Mouse (Mus musculus) right cerebral cortex, adult 2 months (tissue): ENCODE results near the gene Krt1.

Source experiments
- DNase-seq, 2 experiments: peaks; one replicate each; pipeline ENCODE4 v3.0.0; 2021 to 2022; ENCODE audit warnings: low spot score in 2 of 2

Krt1 gene

DNA sequence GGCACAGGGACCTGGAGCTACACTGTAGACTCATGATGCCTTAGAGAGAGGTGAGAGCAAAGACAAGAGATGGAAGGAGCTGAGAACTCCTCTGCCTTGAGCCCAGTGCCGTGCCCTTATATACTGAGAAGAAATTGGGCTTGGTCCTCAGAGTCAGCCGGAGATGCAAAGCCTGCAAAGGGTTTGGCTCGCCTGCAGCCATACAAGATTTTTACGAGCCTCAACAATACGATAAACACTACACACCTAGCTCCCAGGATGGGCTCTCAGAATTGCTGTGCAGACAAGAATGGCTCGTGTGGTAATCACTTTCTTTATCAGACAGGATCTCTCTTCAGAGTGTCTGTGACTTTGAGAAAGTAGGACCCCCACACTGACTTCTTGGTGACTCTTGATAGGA is at the start of gene Krt1:
Gene Krt1 (minus strand): TSS at position 101 of the 400 bp plus-strand sequence.
- no peak for DNase-seq

DNA sequence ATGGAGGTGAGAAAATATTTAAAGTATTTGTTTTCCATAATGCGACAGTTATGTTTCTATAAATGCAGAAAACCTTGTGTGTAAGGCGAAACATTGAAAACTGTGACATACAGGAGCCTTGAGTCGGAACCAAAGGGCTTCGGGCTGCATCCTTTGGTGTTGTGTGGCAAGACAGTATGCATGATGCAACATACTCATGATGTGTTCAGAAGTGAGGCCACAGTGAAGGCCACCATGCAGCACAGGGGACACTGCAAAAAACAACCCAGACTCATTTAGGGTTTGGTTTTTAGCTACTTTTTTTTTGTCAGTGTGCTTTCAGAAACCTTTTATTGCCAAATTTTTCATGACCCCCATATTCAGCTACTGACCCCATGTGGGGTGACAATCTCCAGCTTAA is 44.6 kb upstream of the Krt1 start:
- no peak for DNase-seq

DNA sequence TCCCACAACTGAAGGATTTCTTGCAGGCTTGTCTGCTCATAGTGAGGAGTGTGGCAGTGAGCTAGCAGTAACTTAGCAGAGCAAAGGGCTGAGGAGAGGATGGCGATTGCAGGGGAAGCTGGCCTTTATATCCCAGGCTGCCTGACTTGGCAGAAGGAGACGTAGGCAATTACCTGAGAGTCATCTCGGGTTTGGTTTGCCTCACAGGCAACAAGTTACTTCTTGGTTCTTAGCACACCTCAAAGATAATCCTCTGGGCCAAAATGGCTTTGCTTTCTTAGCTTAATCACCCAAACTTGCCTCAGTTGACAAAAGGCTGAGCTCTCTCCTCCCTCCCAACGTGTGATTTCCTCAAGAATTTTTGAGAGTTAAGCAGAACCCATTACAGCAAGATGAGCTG is 42.2 kb upstream of the Krt1 start, which contains the start of gene Krt76:
Gene Krt76 (minus strand): TSS at position 101 of the 400 bp plus-strand sequence.
- DNase-seq: no peak

DNA sequence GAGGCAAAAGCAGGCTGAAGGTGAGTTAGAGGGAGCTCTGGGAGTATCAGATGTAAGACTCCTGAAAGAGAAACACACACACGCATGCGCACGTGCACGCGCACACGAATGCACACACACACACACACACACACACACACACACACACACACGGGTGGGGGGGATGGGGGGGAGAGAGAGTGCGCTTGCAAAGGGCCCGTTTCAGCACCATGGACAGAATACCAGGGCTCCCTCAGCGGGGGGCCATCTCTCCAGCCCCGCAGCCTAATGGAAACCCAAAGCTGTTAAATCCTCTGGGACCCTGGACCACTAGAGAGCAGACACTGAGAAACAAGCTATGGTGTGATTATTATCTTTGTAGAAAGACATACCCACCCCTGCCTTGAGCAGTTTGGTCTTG is 29.2 kb upstream of the Krt1 start:
- no peak for DNase-seq

DNA sequence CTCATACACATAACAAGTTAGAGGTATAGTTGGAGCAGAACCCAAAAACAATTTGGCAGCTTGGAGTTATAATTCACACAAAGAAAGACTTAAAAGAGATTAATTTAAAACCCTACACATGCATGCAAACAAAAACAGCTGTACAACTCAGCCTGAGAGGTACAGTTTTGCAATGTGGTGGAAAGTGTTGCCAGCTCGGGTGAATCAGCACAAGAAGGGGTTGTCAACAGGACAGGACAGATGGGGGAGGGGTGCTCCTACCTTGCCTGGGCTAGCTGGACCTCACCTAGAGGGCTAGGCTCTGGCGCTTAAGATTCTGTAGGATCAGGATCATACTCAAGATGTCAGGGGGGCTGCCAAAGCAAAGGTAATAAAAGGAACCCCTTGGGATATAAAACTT is 27.4 kb upstream of the Krt1 start:
- no peak for DNase-seq

DNA sequence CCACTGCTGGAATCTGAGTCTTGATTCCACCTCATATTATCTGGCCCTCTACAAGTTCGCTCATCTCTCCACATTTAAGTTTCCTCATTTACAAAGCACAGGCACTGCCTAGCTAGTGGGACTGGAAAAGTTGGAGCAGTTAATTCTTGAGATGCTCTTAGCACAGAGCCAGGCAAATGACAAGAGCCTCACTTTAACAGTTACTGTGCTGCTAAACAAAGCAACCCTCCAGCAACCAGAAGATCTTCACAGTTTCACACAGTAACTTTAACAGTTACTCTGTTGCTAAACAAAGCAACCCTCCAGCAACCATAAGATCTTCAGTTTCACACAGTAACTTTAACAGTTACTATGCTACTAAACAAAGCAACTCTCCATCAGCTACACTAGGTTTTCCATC is 23.8 kb upstream of the Krt1 start:
- DNase-seq: no peak

DNA sequence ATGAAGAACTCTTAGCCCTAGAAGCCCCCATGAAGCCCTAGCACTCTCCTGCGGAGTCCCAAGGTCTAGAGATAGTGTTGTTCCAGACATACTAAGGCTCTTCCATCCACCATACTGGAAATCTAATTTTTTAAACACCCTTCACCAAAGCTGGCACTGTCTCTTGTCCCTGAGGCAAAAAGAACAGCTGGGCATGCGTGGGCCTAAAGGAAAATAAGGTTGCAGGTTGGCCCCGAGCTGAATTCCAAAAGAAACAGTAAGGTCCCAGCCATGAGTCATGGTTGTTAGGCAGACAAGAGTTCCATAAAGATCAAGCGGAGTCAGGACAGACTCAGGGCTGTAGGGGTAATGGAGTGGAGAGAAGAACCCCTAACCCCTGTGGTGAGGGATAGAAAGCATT is 22.6 kb upstream of the Krt1 start:
- DNase-seq: peak in 1 of 2 experiments; percentile 23

DNA sequence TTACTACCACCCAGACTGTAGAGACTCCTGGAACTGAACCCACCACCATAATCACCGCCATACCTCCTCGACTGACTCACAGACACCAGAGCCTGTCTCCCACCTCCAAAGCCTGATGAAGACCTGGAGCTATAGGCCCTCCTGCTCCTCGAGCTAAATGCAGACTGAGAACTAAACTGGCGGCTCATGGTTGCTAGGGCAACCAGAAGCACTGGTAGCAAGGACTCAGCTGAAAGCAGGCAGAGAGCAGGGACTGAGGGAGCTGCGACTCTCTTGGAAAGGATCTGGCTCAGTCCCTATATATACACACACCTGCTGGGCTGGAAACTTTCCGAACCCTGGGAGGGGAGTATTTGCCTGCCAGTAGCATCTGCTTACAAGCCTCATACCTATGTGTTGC is 18.8 kb upstream of the Krt1 start, which contains the start of gene Krt77:
Gene Krt77 (minus strand): TSS at position 275 of the 400 bp plus-strand sequence.
- DNase-seq: peak; percentile 69 to 79

DNA sequence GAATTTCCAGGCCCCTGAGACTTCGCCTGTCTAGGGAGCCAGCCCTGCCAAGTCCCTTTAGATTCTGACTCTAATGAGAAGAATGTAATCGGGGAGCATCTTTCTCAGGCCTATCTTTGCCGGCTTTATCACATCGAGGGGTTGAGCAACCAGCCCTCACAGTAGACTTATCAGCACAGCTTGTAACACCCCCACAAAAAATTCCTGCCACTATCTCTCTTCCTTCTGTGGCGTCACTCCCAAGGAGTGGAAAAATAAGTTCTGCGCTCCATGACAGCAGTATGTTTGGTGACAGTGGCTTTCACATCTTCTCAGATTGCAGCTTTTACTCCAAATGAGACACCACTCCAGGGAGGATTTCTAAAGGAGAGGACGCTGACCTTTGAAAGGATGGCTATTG is 16.2 kb upstream of the Krt1 start:
- DNase-seq: peak; percentile 50 to 52

DNA sequence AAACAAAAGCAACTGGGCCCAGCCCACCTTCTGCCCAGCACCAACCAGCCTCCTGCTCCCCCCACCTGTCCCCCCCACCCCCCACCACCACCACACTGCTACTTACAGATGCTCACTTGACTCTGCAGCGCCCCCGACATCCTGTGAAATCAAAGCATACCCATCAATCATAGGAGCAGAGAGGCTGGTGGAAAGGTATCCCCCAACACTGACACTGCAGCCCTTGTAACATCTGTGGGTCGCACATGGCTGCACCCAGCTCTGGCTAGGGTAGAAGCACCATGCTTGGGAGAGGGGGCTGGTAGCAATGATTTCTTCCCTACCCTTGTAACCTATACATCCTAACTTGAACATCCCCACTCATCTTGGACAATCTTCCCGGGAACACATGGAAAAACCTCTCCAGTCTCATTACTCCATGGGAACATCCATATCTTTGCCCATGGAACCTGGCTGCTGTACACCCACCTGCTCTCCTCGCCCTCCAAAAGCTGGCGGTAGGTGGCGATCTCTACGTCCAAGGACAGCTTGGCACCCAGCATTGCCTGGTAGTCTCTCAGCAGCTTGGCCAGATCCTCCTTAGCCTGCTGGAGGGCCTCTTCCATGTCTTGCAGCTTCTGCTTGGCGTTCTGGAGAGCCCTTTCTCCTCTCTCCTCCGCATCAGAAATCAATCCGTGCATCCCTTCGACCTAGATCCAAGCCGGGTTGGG is 10.0 kb upstream of the Krt1 start:
- DNase-seq: no peak

DNA sequence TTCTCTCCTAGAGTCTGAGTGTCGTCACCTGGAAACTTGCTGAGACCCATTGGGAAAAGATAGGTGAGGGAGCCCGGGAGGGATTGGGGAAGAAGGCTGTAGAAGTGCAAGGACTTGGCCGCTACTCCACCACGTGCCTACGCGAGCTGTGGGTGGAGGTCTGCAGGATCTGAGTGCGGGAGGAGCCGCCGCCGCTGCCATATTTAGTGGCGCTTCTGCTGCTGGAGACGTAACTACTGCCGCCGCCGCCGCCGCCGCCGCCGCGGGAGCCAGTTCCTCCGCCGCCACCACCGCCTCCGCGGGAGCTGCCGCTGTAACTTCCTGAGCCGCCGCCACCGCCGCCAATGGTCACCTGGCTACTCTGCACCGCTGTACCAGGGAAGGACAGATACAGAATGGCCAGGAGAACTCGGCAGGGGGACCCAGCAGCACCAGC is 9.2 kb upstream of the Krt1 start:
- peak; percentile 61 to 69 for DNase-seq

DNA sequence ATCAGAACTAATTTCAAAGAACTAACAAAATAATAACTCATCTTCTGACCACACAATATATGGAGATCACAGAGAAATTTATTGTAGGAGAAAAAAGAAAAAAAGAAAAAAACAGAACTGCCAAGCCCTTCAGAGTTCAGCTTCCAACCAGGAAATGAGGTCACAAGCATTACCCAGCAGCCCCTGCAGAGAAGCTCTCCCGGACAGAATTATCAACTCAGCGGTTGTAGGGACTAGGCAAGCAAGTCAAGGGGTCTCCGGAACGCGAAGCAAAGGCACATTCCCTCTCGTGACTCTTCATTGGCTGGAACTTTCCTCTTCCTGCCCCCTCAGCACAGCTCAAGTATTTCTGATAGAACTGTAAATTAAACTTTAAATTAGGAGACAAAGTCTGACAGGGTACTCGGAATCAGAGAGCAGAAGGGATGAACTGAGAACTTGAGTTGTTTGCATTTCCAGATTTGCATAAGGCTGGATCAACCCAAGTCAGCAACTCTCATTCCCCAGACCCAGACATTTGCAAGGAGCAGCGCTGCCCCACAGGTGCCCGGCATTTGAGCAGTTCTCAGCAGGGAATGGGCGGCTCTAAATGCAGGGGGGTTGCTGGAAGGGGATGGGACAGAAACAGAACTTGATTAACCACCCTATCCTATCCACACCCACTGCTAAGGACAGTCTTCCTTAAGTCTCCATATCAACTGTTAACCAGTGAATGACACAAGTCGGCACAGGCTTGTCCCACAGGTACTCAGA is 8.3 kb upstream of the Krt1 start:
- DNase-seq: no peak

DNA sequence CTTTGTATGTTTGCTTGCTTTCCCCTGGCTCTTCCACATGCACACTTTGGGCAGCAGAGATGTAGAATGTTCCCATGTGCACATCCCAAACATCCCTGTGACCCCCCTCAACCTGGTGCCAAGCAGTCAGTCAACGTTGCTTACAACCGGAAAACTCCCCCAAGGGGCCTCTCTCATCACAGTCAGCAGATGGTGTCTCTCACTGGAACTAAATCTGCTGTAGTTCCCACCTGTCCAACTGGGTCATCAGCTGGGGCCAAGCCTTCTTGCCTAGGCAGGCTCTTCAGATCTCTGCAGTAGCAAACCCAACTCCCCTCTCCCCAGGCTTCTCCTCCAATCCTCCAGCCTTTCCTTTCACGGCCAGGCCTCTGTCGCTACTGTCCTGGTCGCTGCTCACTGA is 6.1 kb upstream of the Krt1 start:
- DNase-seq: no peak

DNA sequence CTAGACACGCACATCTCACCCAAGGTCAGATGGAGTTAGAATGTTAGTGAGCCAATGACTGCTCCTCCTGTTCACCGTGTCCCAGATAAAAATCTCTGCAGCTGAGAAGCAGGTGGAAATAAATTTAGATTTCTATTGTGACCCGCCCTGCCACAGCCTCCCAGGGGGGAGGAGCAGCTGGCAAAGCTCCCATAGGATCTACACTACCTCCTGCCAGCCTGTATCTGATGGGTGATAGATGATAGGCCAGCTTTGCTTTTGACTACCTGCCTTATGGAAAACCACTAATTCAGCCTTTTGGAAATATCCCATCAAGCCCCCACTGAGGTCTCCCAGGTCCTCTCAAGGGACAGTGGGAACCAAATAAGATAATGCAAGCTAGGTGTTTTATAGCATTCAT is 5.1 kb upstream of the Krt1 start:
- no peak for DNase-seq

DNA sequence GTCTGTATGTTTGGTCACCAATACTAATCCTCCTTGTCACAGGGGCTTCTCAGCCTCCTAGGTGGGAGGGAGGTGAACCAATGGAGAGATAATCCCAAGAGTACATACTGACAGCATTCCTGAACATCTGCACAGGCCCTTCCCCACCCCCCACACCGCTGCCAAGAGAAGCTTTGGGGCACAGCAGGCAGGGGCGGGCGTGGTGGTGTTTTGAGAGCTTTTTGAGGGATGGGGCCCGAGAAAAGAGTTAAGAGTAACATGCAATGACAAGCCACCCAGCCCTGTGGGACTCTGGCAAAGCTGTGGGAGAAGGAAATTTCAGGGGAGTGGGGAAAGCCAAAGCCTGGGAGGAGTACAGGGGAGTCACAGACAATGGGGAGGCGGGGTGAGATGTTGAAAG is 3.7 kb upstream of the Krt1 start:
- no peak for DNase-seq

DNA sequence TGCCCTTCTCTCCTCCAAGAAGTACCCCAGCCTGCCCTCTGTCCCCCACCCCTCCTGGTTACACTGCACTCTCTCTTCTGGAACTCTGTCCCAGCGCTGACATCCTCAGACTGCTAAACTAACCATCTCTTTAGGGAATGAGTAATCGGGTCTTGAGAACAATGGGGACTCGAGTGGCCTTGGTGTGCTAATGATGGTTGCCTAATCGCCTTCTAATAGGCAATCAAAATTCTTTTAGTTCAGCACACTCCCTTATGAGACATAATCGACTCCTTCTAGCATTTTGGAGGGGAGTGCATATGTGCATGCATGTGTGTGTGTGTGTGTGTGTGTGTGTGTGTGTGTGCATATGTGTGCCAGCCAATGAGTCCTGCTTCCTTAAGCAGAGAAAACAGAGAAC is 2.0 kb upstream of the Krt1 start:
- no peak for DNase-seq

DNA sequence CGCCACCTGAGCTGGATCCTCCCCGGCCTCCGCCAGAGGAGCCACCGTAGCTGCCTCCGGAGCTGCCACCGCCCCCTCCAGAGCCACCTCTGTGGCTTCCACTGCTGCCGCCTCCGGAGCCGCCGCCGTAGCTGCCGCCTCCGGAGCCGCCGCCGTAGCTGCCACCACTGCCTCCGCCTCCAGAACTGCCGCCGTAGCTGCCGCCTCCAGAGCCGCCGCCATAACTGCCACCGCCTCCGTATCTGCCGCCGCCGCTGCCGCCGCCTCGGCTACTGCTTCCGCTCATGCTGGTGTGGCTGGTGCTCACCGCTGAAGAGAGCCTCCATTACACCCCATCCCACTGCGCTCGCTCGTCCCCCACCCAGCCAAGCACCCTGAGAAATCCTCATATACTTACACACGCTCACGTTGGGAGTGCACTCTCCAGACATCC is 4.6 kb downstream of the Krt1 start:
- DNase-seq: peak; percentile 63 to 64

DNA sequence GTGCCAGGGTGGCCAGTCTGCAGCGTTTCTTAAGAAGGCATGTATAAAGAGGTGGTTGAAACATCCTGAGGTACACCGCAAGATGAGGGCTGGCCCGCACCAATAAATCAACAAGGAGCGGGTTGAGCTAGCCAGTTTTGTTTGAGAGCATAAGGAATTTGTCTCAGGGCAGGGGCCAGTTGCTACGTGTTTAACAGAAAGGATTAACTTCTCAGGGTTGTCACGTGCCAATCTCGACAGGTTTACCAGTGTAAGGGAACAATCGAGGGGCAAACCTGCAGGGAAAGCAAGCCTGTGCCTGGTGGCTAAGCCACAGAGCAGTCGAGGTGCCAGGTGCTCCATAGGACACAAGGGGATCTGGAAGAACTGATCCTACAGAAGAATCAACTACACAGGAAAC is 7.4 kb downstream of the Krt1 start:
- DNase-seq: no peak

DNA sequence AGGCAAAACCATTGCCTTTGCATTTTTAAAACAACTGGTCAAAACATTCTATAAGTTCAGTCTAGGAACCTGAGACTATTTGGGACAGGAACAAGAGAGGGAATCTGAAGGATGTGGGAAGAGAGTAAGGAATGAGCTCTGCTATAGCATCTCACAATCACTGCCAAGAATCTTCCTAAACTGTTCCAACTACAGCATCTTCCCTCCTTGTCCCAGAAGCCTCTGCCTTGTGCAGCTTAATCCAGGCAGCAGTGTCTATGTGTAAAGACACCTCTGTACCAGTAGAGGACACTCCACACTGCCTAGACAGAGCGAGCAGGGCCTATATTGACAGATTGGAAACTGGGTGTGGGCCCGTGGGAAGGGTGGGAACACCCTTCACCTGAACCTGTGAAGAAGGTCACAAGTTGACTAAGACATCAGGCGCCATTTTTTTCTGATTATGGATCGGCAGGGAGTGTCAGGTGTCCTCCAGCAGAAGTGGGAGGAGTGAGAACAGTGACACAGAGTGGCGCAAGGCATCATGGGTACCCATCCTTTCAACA is 15.7 kb downstream of the Krt1 start:
- DNase-seq: no peak

DNA sequence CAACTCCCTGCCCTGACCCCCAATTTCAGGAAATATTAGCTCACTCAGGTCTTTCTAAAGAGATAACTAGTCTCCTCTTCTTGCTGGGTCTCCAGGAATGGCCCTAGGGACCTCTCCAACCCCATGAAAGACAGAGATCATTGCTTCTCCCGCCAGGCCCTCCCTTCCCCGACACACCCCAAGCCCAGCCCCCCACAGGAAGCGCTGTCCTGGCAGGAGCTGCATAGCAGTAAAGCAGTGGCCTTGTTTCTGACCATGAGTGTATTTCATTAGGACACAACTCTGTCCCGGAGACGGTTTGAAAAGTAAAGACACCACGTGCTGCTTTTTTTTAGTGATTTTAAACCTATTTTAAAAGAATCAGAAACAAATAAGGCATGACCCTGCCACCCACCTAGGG is 17.5 kb downstream of the Krt1 start:
- DNase-seq: no peak

DNA sequence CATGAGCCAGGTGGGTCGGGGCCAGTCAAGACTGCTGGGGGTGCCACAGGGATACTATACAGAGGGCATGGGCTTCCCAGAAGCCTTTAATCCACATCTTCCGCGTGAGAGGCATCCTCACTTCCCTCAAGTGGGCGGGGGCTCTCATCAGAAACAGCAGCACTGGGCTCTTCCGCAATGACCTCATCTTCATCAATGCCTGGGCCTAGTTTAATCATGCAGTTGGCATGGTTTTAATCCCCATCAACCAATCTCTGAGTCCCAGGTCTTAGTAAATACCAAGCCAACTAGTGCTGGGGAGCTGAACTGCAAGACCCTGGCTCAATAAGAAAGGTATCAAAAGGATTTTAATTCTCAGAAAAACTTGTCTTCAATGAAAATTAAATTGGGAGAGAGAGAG is 21.2 kb downstream of the Krt1 start:
- DNase-seq: no peak

DNA sequence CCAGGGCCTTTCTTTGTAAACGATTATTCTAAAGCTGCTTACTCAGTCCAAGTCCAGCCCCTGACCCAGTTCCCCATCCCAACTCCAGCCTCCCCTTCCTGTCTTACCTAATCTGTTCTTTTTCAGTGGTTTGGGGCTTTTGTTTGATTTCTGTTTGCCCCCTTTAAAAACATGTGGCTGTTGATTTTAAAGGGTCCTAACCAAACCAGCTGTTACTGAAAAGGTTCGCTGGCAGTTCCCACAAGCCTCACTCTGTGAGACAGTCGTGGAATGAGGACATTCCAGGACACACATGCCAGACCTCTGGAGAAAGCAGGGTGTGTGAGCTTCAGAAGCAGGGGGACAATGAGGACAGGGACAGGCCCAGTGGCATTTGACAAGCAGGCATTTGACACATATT is 28.8 kb downstream of the Krt1 start:
- DNase-seq: no peak

DNA sequence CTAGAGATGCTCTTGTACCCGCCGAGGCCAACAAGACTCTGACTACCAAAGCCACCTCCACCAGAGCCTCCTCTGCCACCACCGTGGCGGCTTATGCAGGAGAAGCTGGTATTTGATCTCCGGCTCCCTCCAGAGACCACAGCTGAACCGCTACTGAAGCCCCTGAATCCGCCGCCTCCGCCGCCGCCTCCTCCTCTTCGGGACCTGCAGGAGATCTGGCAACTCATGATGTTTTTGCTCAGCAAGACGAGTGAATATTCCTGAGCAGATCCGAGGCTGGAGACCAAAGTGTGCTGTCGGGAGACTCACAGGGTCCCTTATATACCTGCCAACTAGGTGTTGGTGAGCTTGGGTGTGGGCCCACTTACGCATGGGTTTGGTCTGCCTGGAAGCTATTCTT is 32.7 kb downstream of the Krt1 start, which contains the start of gene Krt2:
Gene Krt2 (minus strand): TSS at position 295 of the 400 bp plus-strand sequence.
- no peak for DNase-seq
